Mouse (Mus musculus): ENCODE data around the gene Tmem266.

DNA sequence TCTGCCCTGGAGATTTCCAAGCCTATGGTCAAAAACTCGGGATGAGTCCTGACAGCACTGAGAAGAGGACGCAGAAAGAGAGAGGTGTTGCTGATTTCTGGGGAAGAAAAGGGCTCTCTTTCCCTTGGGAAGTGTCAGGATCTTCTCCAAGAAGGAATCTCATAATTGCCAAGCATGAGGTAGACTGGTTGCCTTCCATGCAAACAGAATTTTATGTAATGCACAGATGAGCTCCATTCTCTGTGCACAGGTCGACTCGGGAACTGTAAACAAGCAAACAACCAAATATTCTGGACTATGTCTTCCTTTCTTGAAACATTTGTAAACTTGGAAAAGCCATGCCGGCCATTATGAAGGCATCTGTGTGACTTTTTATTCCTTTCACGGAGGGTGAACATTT, 2.7 kb downstream of the Tmem266 start:
- TF ChIP-seq CTCF (IDR thresholded peaks at IDR 0.05; ENCODE audit: extremely low read depth, insufficient read length, insufficient replicate concordance, low read depth, low read length): no peak
- no peak for TF ChIP-seq POLR2A (IDR thresholded peaks at IDR 0.05; ENCODE audit: low read depth, low read length)
